Mouse (Mus musculus) left cerebral cortex, adult 8-10 months (tissue): ENCODE data around the gene Lmbr1. TPM values are rescaled to one million over a fixed set of nuclear protein-coding genes. Genes with fewer than 3 reads are reported as not detected.
A peak's percentile ranks its signal among the peaks of the same experiment; 100 is the strongest.

Experiments
- DNase-seq, 2 experiments: peaks; one replicate each; pipeline ENCODE4 v3.0.0; 2022; ENCODE audit warnings: low spot score in 2 of 2
- total RNA-seq, 4 experiments: library from RNA; stranded (reverse); gene quantifications; 2 replicates each; pipeline ENCODE4 v1.2.4; 2022

Lmbr1 gene
- total RNA-seq, 4 experiments from 2014 or later, result 28.6 to 37.1 (median 32.1) TPM

- DNase-seq, result no peak
These were observed 107.3 kb downstream of the Lmbr1 start for GRCm38 (mm10) chr5:29270879-29271278.

GRCm38 (mm10) chr5:29253876-29254275 is 124.3 kb downstream of the Lmbr1 start:
- no peak for DNase-seq

GRCm38 (mm10) chr5:29251496-29251873 is 126.7 kb downstream of the Lmbr1 start:
- DNase-seq, result no peak

GRCm38 (mm10) chr5:29250795-29251495 is 127.2 kb downstream of the Lmbr1 start:
- no peak for DNase-seq

- DNase-seq, result no peak
These were observed 133.4 kb downstream of the Lmbr1 start for GRCm38 (mm10) chr5:29244769-29245168.

GRCm38 (mm10) chr5:29238379-29238778 is 139.8 kb downstream of the Lmbr1 start:
- DNase-seq, result no peak

- DNase-seq, result no peak
These were observed 147.7 kb downstream of the Lmbr1 start for GRCm38 (mm10) chr5:29230481-29230880.

GRCm38 (mm10) chr5:29224089-29224488 is 154.1 kb downstream of the Lmbr1 start:
- no peak for DNase-seq

- no peak for DNase-seq
These were observed 160.2 kb downstream of the Lmbr1 start for GRCm38 (mm10) chr5:29217997-29218396.

- no peak for DNase-seq
These were observed 166.1 kb downstream of the Lmbr1 start for GRCm38 (mm10) chr5:29211980-29212555.

- DNase-seq, result no peak
These were observed 172.5 kb downstream of the Lmbr1 start for GRCm38 (mm10) chr5:29205690-29206089.

GRCm38 (mm10) chr5:29199868-29200267 is 178.3 kb downstream of the Lmbr1 start:
- DNase-seq, result no peak

- DNase-seq, result no peak
These were observed 179.2 kb downstream of the Lmbr1 start for GRCm38 (mm10) chr5:29198960-29199488.

- DNase-seq, result no peak
These were observed 181.0 kb downstream of the Lmbr1 start for GRCm38 (mm10) chr5:29197187-29197586.

- no peak for DNase-seq
These were observed 181.9 kb downstream of the Lmbr1 start for GRCm38 (mm10) chr5:29196264-29196658.

GRCm38 (mm10) chr5:29195570-29196263 is 182.5 kb downstream of the Lmbr1 start, which contains the start of gene Rnf32:
Rnf32 (plus strand) TSS chr5:29195992.
- DNase-seq, result peak; percentile 64 to 87

- no peak for DNase-seq
These were observed 183.0 kb downstream of the Lmbr1 start for GRCm38 (mm10) chr5:29195231-29195569.

- DNase-seq, result no peak
These were observed 191.4 kb downstream of the Lmbr1 start for GRCm38 (mm10) chr5:29186798-29187197.
